Mouse (Mus musculus) stomach, postnatal 0 days (tissue): ENCODE results near the gene Tln2.

Experiments
- CTCF ChIP-seq: IDR thresholded peaks from 2 replicates; pipeline ENCODE4 v1.5.1; 2016; ENCODE audit warnings: antibody characterized with exemption, low read depth, mild to moderate bottlenecking, moderate library complexity
- EP300 ChIP-seq: optimal IDR thresholded peaks from 2 replicates; pipeline ENCODE3; 2016; ENCODE audit warnings: antibody characterized with exemption

- no peak for TF ChIP-seq CTCF
- no peak for TF ChIP-seq EP300
Measured at GRCm38 (mm10) chr9:67170759-67171158, 388.7 kb downstream of the Tln2 start.
